Mouse (Mus musculus) liver, embryonic 12.5 days (tissue): ENCODE data around the gene Rab3d. TPM values are rescaled to one million over a fixed set of nuclear protein-coding genes. Genes with fewer than 3 reads are reported as not detected.

Experiments used
- ATAC-seq: fragments of 200-750 bp; cut with Nextera tagmentation; 2 replicates; pipeline ENCODE4 v1.8.0; 2017; ENCODE audit warnings: moderate number of reproducible peaks, mild to moderate bottlenecking, moderate library complexity
- H3K27ac ChIP-seq: fragments of 300-500 bp; sonication (generic); 2 replicates; pipeline ENCODE4 v1.5.1; 2016; ENCODE audit warnings: mild to moderate bottlenecking
- H3K27me3 ChIP-seq: fragments of 300-500 bp; sonication (generic); replicated peaks from 2 replicates; pipeline ENCODE4 v1.6.1; 2016; ENCODE audit warnings: mild to moderate bottlenecking, moderate library complexity
- H3K36me3 ChIP-seq: fragments of 300-500 bp; sonication (generic); 2 replicates; pipeline ENCODE4 v1.6.1; 2016; ENCODE audit warnings: mild to moderate bottlenecking, moderate library complexity
- H3K4me1 ChIP-seq: fragments of 300-500 bp; sonication (generic); 2 replicates; pipeline ENCODE4 v1.6.1; 2016
- H3K4me2 ChIP-seq: fragments of 300-500 bp; sonication (generic); 2 replicates; pipeline ENCODE4 v1.6.1; 2016; ENCODE audit warnings: mild to moderate bottlenecking, moderate library complexity
- H3K4me3 ChIP-seq: fragments of 300-500 bp; sonication (generic); 2 replicates; pipeline ENCODE4 v1.5.1; 2016; ENCODE audit warnings: mild to moderate bottlenecking, moderate library complexity
- H3K9ac ChIP-seq: fragments of 300-500 bp; sonication (generic); 2 replicates; pipeline ENCODE4 v1.6.1; 2016; ENCODE audit warnings: mild to moderate bottlenecking, moderate library complexity
- H3K9me3 ChIP-seq: fragments of 300-500 bp; sonication (generic); replicated peaks from 2 replicates; pipeline ENCODE4 v1.6.1; 2016; ENCODE audit warnings: mild to moderate bottlenecking, moderate library complexity
- WGBS: fragments of 180-500 bp; shearing (Covaris S2); methylation state at CpG from one replicate; pipeline ENCODE4 v1.1.7; 2016; ENCODE audit not compliant: insufficient replicate concordance; 5-methylcytosine and 5-hydroxymethylcytosine counted together
- polyA plus RNA-seq: library from polyadenylated mRNA; unstranded; fragments of >200 nt; fragmentation: Nextera tagmentation; extraction: Ambion mirVana; gene quantifications from 2 replicates; pipeline ENCODE4 v1.2.1, GENCODE M21; 2016

Rab3d gene
- polyA plus RNA-seq, 1 experiment from 2014 or later, result 6.5 TPM

GRCm38 (mm10) chr9:21924099-21924493 is 6.1 kb upstream of the Rab3d start:
- H3K9me3 ChIP-seq, result no peaks in the 10 kb centered on the region
- no peak overlapping the region for H3K9ac ChIP-seq
- no peak overlapping the region for H3K4me3 ChIP-seq
- peak overlapping the region; percentile 43; the same call in 1 of the 2 replicates for H3K27ac ChIP-seq
- peak; percentile 61 for ATAC-seq
- peaks cover 38% of the 10 kb centered on the region for H3K4me1 ChIP-seq
- H3K4me2 ChIP-seq, result no peak overlapping the region
- H3K27me3 ChIP-seq, result 0 out of 2 replicates have a peak, but pooled peaks cover 2% of the 10 kb centered on the region
- WGBS, result 37% methylated on average over 6 of the region's 6 CpGs
- H3K36me3 ChIP-seq, result peaks cover 9% of the 10 kb centered on the region

DNA sequence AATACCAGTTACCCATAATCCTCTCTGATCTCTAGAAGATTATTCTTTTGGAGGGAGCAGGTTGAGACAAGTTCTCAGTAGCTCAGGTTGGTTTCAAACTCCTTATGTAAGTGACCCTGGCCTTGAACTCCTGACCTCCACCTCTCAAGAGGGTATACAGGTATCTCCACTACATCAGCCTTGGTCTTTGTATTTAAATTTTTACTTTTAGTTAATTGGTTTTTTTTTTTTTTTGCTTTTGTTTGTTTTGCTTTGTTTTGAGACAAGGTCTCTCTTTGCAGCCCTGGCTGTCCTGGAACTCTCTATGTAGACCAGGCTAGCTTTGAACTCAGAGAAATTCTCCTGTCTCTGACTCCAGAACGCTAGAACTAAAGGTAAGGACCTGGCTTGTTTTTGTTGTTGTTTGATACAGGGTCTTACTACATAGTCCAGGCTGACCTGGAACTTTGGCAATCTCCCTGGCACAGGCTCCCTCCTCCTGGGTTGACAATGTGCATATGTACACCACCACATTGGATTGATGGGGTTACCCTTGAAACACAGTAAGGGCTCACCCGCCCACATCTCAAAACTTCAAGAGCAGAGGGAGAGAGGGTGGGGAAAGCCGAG is 5.6 kb upstream of the Rab3d start:
- Histone ChIP-seq H3K27me3 (no peaks in the 10 kb centered on the region), H3K27ac (peak overlapping the region; percentile 47; the same call in 1 of the 2 replicates), H3K4me3 (no peak overlapping the region), H3K4me1 (peaks cover 42% of the 10 kb centered on the region), H3K9me3 (no peaks in the 10 kb centered on the region), H3K36me3 (peaks cover 9% of the 10 kb centered on the region), H3K4me2 (no peak overlapping the region), H3K9ac (no peak overlapping the region)
- no peak for ATAC-seq
- 44% methylated on average over 3 of the region's 3 CpGs for WGBS

DNA sequence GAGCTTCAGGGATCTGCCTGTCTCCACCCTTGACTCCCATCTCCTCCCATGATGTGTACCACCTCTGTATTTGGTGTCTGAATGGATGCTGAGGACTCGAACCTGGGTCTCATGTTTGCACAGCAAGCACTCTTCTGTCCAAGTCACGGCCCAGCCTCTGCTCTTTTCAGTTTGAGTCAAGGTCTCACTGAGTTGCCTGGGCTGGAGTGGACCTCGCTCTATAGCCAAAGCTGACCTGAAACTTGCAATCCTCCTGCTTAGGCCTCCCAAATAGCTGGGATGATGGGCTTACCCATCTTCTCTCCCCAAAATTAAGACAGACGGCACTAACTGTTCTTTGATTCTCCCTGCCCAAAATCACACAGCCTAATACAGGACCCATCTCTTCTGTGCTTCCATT is 5.0 kb upstream of the Rab3d start:
- Histone ChIP-seq H3K9me3 (no peaks in the 10 kb centered on the region), H3K4me1 (peaks cover 47% of the 10 kb centered on the region), H3K4me3 (no peak overlapping the region), H3K4me2 (no peak overlapping the region), H3K36me3 (peaks cover 9% of the 10 kb centered on the region), H3K27me3 (no peaks in the 10 kb centered on the region), H3K9ac (no peak overlapping the region), H3K27ac (no peak overlapping the region)
- ATAC-seq, result no peak
- 71% methylated on average over 4 of the region's 4 CpGs for WGBS

DNA sequence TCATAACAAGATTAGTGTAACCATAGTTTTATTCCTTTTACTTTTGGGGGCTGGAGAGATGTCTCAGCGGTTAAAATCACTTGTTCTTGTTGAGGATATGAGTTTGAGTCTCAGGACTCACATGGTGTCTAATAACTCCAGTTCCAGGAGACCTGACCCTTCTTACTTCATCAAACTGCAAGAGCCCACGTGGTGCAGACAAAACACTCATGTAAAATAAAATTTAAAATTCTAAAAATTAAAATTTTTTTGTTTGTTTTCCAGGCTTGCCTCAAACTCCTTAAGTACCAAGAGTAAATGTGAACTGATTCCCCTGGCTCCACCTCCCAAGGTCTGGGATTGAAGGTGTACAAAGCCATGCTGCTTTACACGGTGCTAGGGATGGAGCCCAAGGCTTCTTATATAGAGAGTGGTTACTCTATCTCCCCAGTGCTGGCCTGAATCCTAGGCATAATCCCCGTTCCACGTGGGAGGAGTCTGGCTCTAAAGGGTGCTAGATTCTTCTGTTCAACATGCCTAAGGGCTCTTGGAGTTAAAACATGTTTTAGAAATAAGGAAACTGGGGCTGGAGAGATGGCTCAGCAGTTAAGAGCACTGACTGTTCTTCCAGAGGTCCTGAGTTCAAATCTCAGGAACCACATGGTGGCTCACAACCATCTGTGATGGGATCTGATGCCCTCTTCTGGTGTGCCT is 846 bp upstream of the Rab3d start:
- H3K27me3 ChIP-seq, result peaks cover 22% of the 10 kb centered on the region
- WGBS, result 25% methylated on average over 5 of the region's 5 CpGs
- peak overlapping the region; percentile 73; the same call in 1 of the 2 replicates for H3K4me3 ChIP-seq
- no peak overlapping the region for H3K9ac ChIP-seq
- no peak for ATAC-seq
- H3K4me2 ChIP-seq, result peak overlapping the region; percentile 100
- peak overlapping the region; percentile 31; the same call in 1 of the 2 replicates for H3K27ac ChIP-seq
- H3K36me3 ChIP-seq, result peaks cover 2% of the 10 kb centered on the region; the same call in 1 of the 2 replicates
- no peaks in the 10 kb centered on the region for H3K9me3 ChIP-seq
- peaks cover 30% of the 10 kb centered on the region for H3K4me1 ChIP-seq

DNA sequence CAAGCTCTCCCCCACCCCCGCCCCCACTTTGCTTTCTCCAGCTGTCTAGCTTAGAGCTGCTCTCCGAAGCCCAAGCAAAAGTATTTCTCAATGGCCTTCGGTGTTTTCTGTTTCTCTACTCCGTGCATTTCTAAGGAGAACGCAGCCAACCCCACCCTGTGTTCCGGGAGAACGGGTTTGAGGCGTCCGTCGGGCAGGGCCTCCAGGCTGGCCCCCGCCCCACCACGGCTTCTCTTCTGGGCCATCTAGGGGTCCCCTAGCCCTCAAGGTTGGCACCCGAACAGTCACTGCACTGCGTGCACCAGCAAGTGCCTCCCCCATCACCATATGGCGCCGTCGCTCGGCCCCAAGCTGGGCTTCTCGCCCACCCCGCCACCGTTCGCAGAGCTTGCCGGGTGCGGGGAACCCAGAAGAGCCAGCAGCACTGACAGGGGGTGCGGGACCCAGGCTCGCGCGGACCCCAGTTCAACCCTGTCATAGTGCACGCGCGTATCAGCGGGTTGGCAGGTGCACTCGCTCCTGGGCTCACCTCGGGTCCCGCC is 428 bp downstream of the Rab3d start:
- H3K36me3 ChIP-seq, result peaks cover 2% of the 10 kb centered on the region; the same call in 1 of the 2 replicates
- ATAC-seq, result peak; percentile 30
- peaks cover 22% of the 10 kb centered on the region for H3K27me3 ChIP-seq
- H3K9ac ChIP-seq, result peak overlapping the region; percentile 78
- peaks cover 23% of the 10 kb centered on the region for H3K4me1 ChIP-seq
- H3K27ac ChIP-seq, result peak overlapping the region; percentile 54; the same call in 1 of the 2 replicates
- H3K9me3 ChIP-seq, result no peaks in the 10 kb centered on the region
- peak overlapping the region; percentile 100 for H3K4me2 ChIP-seq
- H3K4me3 ChIP-seq, result peak overlapping the region; percentile 73
- WGBS, result 2% methylated on average over 35 of the region's 35 CpGs

DNA sequence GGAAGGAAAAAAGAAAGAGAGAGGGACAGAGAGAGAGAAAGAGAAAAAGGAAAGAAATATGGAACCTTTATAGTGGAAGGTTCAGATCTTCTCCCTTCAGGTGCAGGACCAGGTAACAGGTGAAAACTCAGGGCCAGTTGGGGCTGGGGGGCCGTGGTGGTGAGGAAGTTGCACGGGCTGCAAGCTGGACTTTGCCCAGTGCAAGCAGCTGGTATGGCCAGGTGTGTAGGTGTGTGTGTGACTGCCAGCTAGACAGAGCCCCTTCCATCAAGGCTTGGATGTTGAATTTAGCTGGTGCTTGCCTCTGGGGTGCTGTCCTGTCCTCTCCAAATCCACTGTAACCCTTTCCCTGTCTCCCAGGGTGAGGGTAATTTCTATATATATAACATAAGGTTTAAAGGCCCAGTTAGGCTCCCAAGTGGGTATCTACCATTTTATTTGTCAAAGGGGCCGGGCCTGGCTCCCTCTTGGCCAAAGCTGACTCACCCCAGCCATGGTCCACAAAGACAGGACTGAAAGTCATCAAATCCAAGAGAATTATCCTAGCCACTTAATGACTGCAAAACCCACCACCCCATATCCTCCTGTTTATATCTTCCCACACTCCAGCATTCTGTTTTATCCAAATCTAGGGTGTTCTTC is 1.0 kb downstream of the Rab3d start:
- H3K9me3 ChIP-seq, result no peaks in the 10 kb centered on the region
- H3K4me2 ChIP-seq, result peak overlapping the region; percentile 100
- H3K4me3 ChIP-seq, result peak overlapping the region; percentile 73
- peaks cover 2% of the 10 kb centered on the region; the same call in 1 of the 2 replicates for H3K36me3 ChIP-seq
- WGBS, result 47% methylated on average over 3 of the region's 3 CpGs
- peak overlapping the region; percentile 78 for H3K9ac ChIP-seq
- peaks cover 22% of the 10 kb centered on the region for H3K27me3 ChIP-seq
- H3K4me1 ChIP-seq, result peaks cover 23% of the 10 kb centered on the region
- no peak for ATAC-seq
- no peak overlapping the region for H3K27ac ChIP-seq

GRCm38 (mm10) chr9:21909474-21910223 is 8.3 kb downstream of the Rab3d start:
- Histone ChIP-seq H3K4me1 (no peaks in the 10 kb centered on the region), H3K27me3 (no peaks in the 10 kb centered on the region), H3K4me3 (no peak overlapping the region), H3K4me2 (no peak overlapping the region), H3K27ac (no peak overlapping the region), H3K9me3 (no peaks in the 10 kb centered on the region), H3K36me3 (no peaks in the 10 kb centered on the region), H3K9ac (no peak overlapping the region)
- 59% methylated on average over 10 of the region's 10 CpGs for WGBS
- ATAC-seq, result no peak

GRCm38 (mm10) chr9:21908216-21908615 is 9.8 kb downstream of the Rab3d start:
- H3K4me2 ChIP-seq, result no peak overlapping the region
- no peaks in the 10 kb centered on the region for H3K36me3 ChIP-seq
- H3K9ac ChIP-seq, result no peak overlapping the region
- no peak overlapping the region for H3K4me3 ChIP-seq
- no peak overlapping the region for H3K27ac ChIP-seq
- whole genome bisulfite sequencing, result 26% methylated on average over 11 of the region's 11 CpGs
- H3K27me3 ChIP-seq, result peaks cover 3% of the 10 kb centered on the region
- H3K4me1 ChIP-seq, result no peaks in the 10 kb centered on the region
- no peaks in the 10 kb centered on the region for H3K9me3 ChIP-seq
- no peak for ATAC-seq

DNA sequence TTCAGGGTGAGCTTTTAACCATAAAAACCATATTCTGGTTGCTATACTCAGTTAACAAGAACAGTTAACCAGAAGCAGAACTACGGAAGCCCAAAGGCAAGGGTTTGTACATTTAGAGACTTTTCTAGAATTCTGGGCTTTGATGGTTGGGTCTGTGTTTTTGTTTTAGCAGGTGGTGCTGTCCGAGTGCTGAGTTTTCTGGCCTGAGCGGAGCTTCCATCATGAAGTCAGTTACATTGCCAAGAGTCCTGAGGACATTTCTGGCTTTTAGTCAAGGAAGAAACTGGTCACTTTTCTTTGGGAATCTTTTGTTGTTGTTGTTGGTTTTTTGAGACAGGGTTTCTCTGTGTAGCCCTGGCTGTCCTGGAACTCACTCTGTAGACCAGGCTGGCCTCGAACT is 14.0 kb downstream of the Rab3d start:
- no peak overlapping the region for H3K4me2 ChIP-seq
- no peak for ATAC-seq
- 73% methylated on average over 4 of the region's 4 CpGs for WGBS
- H3K9ac ChIP-seq, result no peak overlapping the region
- no peaks in the 10 kb centered on the region for H3K36me3 ChIP-seq
- no peak overlapping the region for H3K4me3 ChIP-seq
- H3K9me3 ChIP-seq, result no peaks in the 10 kb centered on the region
- no peak overlapping the region for H3K27ac ChIP-seq
- H3K27me3 ChIP-seq, result peaks cover 11% of the 10 kb centered on the region
- peaks cover 6% of the 10 kb centered on the region for H3K4me1 ChIP-seq

DNA sequence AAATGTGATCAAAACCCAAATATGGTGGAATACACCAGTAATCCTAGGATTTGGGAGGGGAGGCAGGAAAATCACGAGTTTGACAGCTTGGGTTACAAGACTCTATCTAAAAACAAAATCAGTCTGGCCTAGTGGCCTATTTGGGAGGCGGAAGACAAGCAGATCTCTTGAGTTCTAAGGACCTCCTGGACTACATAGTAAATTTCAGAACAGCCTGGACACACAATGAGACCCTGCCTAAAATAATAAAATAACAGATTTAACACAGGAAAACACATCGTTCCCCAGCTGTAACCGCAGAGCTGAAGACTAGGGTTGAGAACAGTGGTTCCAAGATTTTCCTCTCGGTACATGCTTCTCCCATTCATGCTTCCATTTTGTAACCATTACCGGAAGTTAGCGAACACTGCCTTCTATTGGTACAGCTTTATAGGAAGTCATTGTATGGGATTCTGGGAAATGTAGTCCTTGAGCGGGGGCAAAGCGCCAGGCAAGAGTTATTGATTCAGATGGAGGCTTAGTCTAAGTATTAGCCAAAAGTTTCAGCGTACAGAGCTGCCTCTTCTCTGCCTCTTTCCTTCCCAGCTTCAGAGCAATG is 16.7 kb downstream of the Rab3d start:
- Histone ChIP-seq H3K27me3 (peaks cover 17% of the 10 kb centered on the region), H3K4me2 (peak overlapping the region; percentile 60), H3K4me3 (peak overlapping the region; percentile 43), H3K9ac (no peak overlapping the region), H3K9me3 (no peaks in the 10 kb centered on the region), H3K4me1 (peaks cover 6% of the 10 kb centered on the region), H3K36me3 (no peaks in the 10 kb centered on the region), H3K27ac (no peak overlapping the region)
- peak; percentile 72 for ATAC-seq
- 11% methylated on average over 10 of the region's 10 CpGs for WGBS

DNA sequence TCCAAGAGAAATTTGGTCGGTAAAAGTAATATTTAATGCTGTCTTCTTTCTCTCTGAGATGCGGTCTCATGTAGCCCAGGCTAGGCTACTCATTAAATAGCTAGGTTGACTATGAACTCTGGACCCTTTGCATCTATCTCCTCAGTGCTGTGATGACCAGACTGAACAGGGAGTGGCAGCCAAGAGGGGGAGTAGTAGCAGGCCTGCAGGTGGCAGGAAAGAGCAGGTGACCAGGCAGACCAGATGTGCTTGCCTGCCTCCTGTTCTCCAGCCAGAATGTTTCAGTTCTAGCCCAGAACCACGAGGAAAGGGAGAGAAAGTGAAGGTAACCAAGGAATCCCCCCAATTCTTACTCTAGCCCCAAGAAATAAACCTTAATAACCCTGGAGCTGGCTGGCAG is 28.8 kb downstream of the Rab3d start:
- H3K36me3 ChIP-seq, result no peaks in the 10 kb centered on the region
- no peak overlapping the region for H3K4me2 ChIP-seq
- no peak overlapping the region for H3K4me3 ChIP-seq
- 54% methylated on average over 3 of the region's 3 CpGs for WGBS
- no peak overlapping the region for H3K27ac ChIP-seq
- ATAC-seq, result no peak
- no peak overlapping the region for H3K9ac ChIP-seq
- H3K27me3 ChIP-seq, result peaks cover 3% of the 10 kb centered on the region; the same call in 1 of the 2 replicates
- H3K9me3 ChIP-seq, result no peaks in the 10 kb centered on the region
- no peaks in the 10 kb centered on the region for H3K4me1 ChIP-seq
